Mouse (Mus musculus): ENCODE results near the gene Rasa4.

DNA sequence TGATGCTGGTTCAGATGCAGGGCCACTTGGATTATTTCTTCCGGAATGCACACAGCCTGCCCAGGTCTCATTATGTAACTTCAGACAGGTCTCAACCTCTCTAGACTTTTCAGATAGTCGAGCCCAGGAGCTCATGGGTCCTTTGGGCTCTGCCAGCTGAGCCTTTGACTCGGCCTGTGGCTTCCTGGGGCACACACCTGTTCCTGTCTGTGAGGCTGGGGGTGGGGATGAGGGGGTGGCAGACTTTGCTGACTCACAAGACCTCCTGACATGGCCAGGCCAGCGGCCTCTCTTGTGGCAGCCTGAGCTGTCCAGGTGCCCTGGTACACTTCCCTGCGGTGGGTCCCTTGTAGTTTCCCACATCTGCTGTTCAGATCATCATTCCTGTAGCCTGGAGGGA is 8.2 kb downstream of the Rasa4 start:
- TF ChIP-seq CTCF (IDR thresholded peaks at IDR 0.05; ENCODE audit: borderline replicate concordance, insufficient read depth, low read depth, low read length) (no peak), POLR2A (IDR thresholded peaks at IDR 0.05; ENCODE audit: borderline replicate concordance, insufficient read depth, low read length) (no peak)

Measured in cerebellum, adult 2 months (tissue).